Mouse (Mus musculus) liver, embryonic 14.5 days (tissue): Measurements from ENCODE around the gene Ypel4.

Source experiments
- CTCF ChIP-seq: IDR thresholded peaks from 2 replicates; pipeline ENCODE4 v1.5.1; 2016; ENCODE audit warnings: antibody characterized with exemption, low read depth, control low read depth
- EP300 ChIP-seq: IDR thresholded peaks from 2 replicates; pipeline ENCODE4 v1.6.1; 2016; ENCODE audit warnings: antibody characterized with exemption, low read depth

DNA sequence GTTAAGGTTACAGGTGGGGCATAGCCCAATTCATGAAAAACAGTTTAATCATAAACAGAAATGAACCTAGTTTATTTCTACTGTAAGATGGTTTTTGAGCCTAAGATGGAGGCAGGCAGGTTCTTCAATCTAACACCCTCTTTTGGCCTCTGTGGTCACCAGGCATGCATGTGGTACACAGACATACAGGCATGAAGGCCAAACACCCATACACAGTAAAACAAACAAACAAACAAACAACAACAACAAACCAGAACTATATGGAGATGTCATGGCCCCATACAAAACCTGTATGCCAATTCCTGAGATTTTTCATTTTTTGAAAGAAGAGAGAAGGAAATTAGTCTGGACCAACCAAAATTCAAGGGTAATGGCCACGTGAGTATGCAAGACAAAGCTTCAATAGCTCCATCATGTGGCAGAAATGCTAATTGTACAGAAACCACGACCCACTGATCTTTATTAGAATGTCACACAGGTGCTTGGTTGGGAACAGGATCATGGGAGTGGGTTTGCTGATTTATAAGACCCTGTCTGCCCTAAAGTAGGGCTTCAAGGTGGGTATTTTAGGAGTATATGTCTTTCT lies 24.8 kb downstream of the Ypel4 start:
- peak; percentile 80 for TF ChIP-seq CTCF
- no peak for TF ChIP-seq EP300
